Mouse (Mus musculus): Measurements from ENCODE around the gene Shroom3. TPM values are rescaled to one million over a fixed set of nuclear protein-coding genes. Genes with fewer than 3 reads are reported as not detected.

Gene Shroom3
- polyA plus RNA-seq, 1 experiment: 0.57 TPM

DNA sequence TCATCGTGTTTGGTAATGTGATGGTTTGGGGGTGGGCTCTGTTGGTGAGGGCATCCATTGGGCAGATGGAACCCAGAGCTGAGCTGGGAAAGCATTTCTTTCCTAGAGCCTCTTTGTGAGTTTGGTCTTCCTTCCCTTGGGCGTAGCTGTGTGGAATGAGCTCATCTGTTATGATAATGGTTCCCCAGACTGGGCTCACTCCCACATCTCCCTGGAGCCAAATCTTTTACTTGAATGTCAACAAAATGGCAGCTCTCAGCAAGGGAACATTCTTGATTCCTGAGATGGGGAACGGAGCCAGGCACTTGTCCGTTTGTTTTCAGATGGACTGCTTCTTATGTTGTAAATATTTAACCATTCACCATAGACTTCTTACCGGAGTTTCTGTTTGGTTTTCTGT, 158.2 kb downstream of the Shroom3 start:
- Histone ChIP-seq H3K79me3 (ENCODE audit: low read depth) (no peaks in the 10 kb centered on the region), H3ac (ENCODE audit: control insufficient read depth, insufficient read length, low read depth) (no peak overlapping the region), H3K36me3 (ENCODE audit: control insufficient read depth, insufficient read depth) (no peaks in the 10 kb centered on the region), H3K27me3 (ENCODE audit: control insufficient read depth, insufficient read depth, insufficient read length) (no peaks in the 10 kb centered on the region), H3K79me2 (ENCODE audit: control insufficient read depth, insufficient read depth) (no peaks in the 10 kb centered on the region), H3K4me3 (ENCODE audit: insufficient read depth, poor library complexity, severe bottlenecking) (no peak overlapping the region)
- TF ChIP-seq FOSL1 (IDR thresholded peaks at IDR 0.05; ENCODE audit: insufficient read depth, low read length, poor library complexity, severe bottlenecking) (no peak), CTCF (IDR thresholded peaks at IDR 0.05; ENCODE audit: control insufficient read depth, insufficient read depth, insufficient read length) (no peak), MYOG (IDR thresholded peaks at IDR 0.05; ENCODE audit: control insufficient read depth, extremely low read depth, insufficient read length) (no peak)

DNA sequence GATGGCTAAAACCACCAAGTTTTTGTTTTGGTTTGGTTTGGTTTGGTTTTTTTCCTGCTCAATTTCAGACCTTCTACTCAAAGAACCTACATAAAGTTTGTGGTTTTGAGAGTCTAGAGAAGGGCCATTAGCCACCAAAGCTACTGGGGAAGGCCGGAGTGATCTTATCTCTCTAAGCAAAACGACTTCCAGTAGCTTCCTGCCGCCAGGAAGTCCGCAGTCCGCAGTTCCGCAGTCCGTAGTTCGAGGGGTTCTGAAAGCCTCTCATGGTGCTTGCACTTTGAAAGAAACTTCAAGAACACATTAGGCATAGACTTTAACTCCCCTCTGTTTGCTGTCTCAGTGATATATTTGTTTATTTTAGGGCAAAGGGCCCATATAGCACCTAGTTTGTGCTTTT, 159.2 kb downstream of the Shroom3 start:
- Histone ChIP-seq H3K27me3 (ENCODE audit: control insufficient read depth, insufficient read depth, insufficient read length) (no peaks in the 10 kb centered on the region), H3ac (ENCODE audit: control insufficient read depth, insufficient read length, low read depth) (no peak overlapping the region), H3K36me3 (ENCODE audit: control insufficient read depth, insufficient read depth) (no peaks in the 10 kb centered on the region), H3K4me3 (ENCODE audit: insufficient read depth, poor library complexity, severe bottlenecking) (no peak overlapping the region), H3K79me2 (ENCODE audit: control insufficient read depth, insufficient read depth) (no peaks in the 10 kb centered on the region), H3K79me3 (ENCODE audit: low read depth) (no peaks in the 10 kb centered on the region)
- TF ChIP-seq MYOG (IDR thresholded peaks at IDR 0.05; ENCODE audit: control insufficient read depth, extremely low read depth, insufficient read length) (no peak), MAX (IDR thresholded peaks at IDR 0.05) (no peak), CEBPB (IDR thresholded peaks at IDR 0.05; ENCODE audit: low read depth) (no peak), FOSL1 (IDR thresholded peaks at IDR 0.05; ENCODE audit: insufficient read depth, low read length, poor library complexity, severe bottlenecking) (no peak), USF1 (IDR thresholded peaks at IDR 0.05; ENCODE audit: low read depth) (no peak), CTCF (IDR thresholded peaks at IDR 0.05; ENCODE audit: control insufficient read depth, insufficient read depth, insufficient read length) (no peak), MYOD1 (IDR thresholded peaks at IDR 0.05; ENCODE audit: control insufficient read depth, insufficient read length, low read depth) (no peak)

DNA sequence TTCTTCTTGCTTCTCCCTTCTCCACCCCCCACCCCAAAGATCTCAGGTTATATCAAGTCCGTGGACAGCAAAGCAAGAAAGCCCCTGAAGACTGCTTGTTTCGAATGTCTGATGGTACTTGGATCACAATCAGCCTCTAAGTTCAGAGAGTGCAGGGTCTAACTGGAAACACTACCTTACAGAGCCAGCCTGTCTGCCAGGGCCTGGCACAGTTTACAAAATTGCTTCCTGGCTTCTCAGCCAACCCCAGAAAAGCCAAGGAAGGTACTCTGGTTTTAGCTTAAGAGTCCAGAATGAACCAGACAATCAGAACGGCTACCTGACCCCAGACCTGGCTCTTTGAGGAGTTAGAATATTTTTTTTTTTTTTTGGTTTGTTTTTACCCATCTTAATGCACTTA, 159.6 kb downstream of the Shroom3 start:
- H3K27me3 ChIP-seq (ENCODE audit: control insufficient read depth, insufficient read depth, insufficient read length): no peaks in the 10 kb centered on the region
- TF ChIP-seq FOSL1 (IDR thresholded peaks at IDR 0.05; ENCODE audit: insufficient read depth, low read length, poor library complexity, severe bottlenecking) (no peak), CEBPB (IDR thresholded peaks at IDR 0.05; ENCODE audit: low read depth) (no peak), USF1 (IDR thresholded peaks at IDR 0.05; ENCODE audit: low read depth) (no peak)
- H3K4me3 ChIP-seq (ENCODE audit: insufficient read depth, poor library complexity, severe bottlenecking): no peak overlapping the region
- H3K79me2 ChIP-seq (ENCODE audit: control insufficient read depth, insufficient read depth): no peaks in the 10 kb centered on the region
- no peaks in the 10 kb centered on the region for H3K79me3 ChIP-seq (ENCODE audit: low read depth)
- H3ac ChIP-seq (ENCODE audit: control insufficient read depth, insufficient read length, low read depth): no peak overlapping the region
- H3K36me3 ChIP-seq (ENCODE audit: control insufficient read depth, insufficient read depth): no peaks in the 10 kb centered on the region

DNA sequence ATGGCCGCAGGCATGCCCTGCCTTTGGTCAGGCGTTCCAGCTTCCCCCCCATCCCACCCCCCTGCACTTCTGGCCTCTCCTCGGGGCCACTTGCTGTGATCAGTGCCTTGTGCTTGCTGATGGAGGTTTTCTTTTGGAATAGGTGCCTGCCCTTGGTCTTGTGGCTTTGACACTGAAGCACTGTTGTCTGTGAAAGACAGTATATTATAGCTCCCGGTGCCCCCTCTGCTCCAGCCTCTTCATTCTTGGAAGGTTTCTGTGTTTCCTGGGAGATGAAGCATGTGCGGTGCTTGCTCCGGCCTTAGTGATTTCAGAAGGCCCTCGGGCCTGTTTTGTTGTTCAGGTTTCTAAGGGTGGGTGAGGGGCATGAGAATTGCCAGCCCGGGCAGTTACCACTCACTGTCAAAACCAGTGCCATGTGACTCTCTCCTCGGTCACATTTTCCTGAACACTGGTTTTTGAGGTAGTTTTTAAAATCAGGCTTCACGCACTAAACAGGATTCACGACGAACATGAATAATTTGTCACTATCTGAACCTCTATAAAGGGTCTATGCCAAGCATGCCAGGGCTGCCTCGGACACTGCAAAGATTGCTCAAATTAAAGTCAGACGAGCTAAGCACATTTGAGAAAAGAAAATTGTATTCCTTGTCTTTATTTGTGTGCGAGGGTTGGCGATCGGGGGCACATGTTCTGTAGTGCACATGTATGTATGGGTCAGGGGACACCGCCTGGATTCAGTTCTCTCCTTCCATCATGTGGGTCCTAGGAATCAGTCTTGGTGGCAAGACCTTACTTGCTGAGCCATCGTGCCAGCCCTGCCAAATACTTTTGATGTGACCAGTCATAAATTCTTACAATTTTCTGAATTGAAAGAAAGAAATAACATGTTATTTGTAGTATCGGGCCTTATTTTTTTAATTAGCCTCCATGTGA, 160.9 kb downstream of the Shroom3 start:
- Histone ChIP-seq H3K79me2 (ENCODE audit: control insufficient read depth, insufficient read depth) (no peaks in the 10 kb centered on the region), H3K36me3 (ENCODE audit: control insufficient read depth, insufficient read depth) (no peaks in the 10 kb centered on the region), H3K79me3 (ENCODE audit: low read depth) (no peaks in the 10 kb centered on the region), H3K27me3 (ENCODE audit: control insufficient read depth, insufficient read depth, insufficient read length) (no peaks in the 10 kb centered on the region), H3ac (ENCODE audit: control insufficient read depth, insufficient read length, low read depth) (no peak overlapping the region), H3K4me3 (ENCODE audit: insufficient read depth, poor library complexity, severe bottlenecking) (no peak overlapping the region)
- no peak for TF ChIP-seq MAX (IDR thresholded peaks at IDR 0.05)
- no peak for TF ChIP-seq MYOD1 (IDR thresholded peaks at IDR 0.05; ENCODE audit: control insufficient read depth, insufficient read length, low read depth)
- TF ChIP-seq MYOG (IDR thresholded peaks at IDR 0.05; ENCODE audit: control insufficient read depth, extremely low read depth, insufficient read length): no peak
- TF ChIP-seq FOSL1 (IDR thresholded peaks at IDR 0.05; ENCODE audit: insufficient read depth, low read length, poor library complexity, severe bottlenecking): no peak
- no peak for TF ChIP-seq CEBPB (IDR thresholded peaks at IDR 0.05; ENCODE audit: low read depth)
- no peak for TF ChIP-seq USF1 (IDR thresholded peaks at IDR 0.05; ENCODE audit: low read depth)

DNA sequence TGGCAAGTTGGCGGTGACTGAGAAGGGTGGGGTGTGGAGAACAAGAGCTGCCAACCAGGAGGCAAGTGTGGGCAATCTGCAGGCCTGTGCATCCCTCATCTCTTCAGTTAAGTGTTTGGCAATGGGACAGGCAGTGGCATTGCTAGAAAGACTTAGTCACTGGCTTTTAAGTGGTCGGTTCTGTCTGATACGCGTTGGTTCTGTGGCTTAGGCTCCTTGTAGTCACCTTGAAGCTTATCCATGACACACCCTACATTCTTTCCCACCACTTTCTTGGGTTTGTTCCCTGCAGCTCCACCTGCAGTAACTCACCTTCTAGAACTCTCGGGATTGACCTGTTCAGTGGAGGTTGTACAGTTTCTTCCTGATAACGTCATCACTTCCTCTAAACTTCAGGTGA, 166.5 kb downstream of the Shroom3 start:
- no peaks in the 10 kb centered on the region for H3K36me3 ChIP-seq (ENCODE audit: control insufficient read depth, insufficient read depth)
- H3ac ChIP-seq (ENCODE audit: control insufficient read depth, insufficient read length, low read depth): no peak overlapping the region
- H3K27me3 ChIP-seq (ENCODE audit: control insufficient read depth, insufficient read depth, insufficient read length): no peaks in the 10 kb centered on the region
- no peaks in the 10 kb centered on the region for H3K79me2 ChIP-seq (ENCODE audit: control insufficient read depth, insufficient read depth)
- TF ChIP-seq MYOD1 (IDR thresholded peaks at IDR 0.05; ENCODE audit: control insufficient read depth, insufficient read length, low read depth) (no peak), CTCF (IDR thresholded peaks at IDR 0.05; ENCODE audit: control insufficient read depth, insufficient read depth, insufficient read length) (no peak), FOSL1 (IDR thresholded peaks at IDR 0.05; ENCODE audit: insufficient read depth, low read length, poor library complexity, severe bottlenecking) (no peak), USF1 (IDR thresholded peaks at IDR 0.05; ENCODE audit: low read depth) (no peak), MYOG (IDR thresholded peaks at IDR 0.05; ENCODE audit: control insufficient read depth, extremely low read depth, insufficient read length) (no peak), CEBPB (IDR thresholded peaks at IDR 0.05; ENCODE audit: low read depth) (no peak), MAX (IDR thresholded peaks at IDR 0.05) (no peak)
- H3K79me3 ChIP-seq (ENCODE audit: low read depth): no peaks in the 10 kb centered on the region
- no peak overlapping the region for H3K4me3 ChIP-seq (ENCODE audit: insufficient read depth, poor library complexity, severe bottlenecking)

DNA sequence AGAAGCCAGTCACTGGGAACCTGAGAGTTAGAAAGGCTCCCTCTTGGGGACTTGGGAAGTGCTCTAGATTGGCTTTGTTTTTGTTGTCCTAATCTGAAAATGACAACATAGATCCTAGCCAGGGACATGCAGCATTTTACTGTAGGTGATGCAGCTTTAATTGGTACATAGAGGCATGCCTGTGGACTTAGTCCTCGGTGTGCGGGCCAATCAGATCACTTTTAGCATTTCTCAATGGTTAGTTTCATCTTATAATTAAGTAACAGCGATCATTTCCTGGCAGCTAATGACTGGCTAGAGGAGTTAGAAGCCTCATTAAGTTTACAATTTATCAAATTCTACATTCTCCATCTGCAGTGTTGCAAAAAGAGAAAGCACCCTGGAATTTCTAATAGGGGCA, 167.7 kb downstream of the Shroom3 start:
- no peak for TF ChIP-seq FOSL1 (IDR thresholded peaks at IDR 0.05; ENCODE audit: insufficient read depth, low read length, poor library complexity, severe bottlenecking)
- no peak for TF ChIP-seq USF1 (IDR thresholded peaks at IDR 0.05; ENCODE audit: low read depth)
- TF ChIP-seq MYOG (IDR thresholded peaks at IDR 0.05; ENCODE audit: control insufficient read depth, extremely low read depth, insufficient read length): no peak
- TF ChIP-seq MYOD1 (IDR thresholded peaks at IDR 0.05; ENCODE audit: control insufficient read depth, insufficient read length, low read depth): no peak
- TF ChIP-seq MAX (IDR thresholded peaks at IDR 0.05): no peak
- TF ChIP-seq CTCF (IDR thresholded peaks at IDR 0.05; ENCODE audit: control insufficient read depth, insufficient read depth, insufficient read length): no peak
- TF ChIP-seq CEBPB (IDR thresholded peaks at IDR 0.05; ENCODE audit: low read depth): no peak
- Histone ChIP-seq H3ac (ENCODE audit: control insufficient read depth, insufficient read length, low read depth) (no peak overlapping the region), H3K79me2 (ENCODE audit: control insufficient read depth, insufficient read depth) (no peaks in the 10 kb centered on the region), H3K4me3 (ENCODE audit: insufficient read depth, poor library complexity, severe bottlenecking) (no peak overlapping the region), H3K27me3 (ENCODE audit: control insufficient read depth, insufficient read depth, insufficient read length) (no peaks in the 10 kb centered on the region), H3K79me3 (ENCODE audit: low read depth) (no peaks in the 10 kb centered on the region), H3K36me3 (ENCODE audit: control insufficient read depth, insufficient read depth) (no peaks in the 10 kb centered on the region)
